Mouse (Mus musculus): ENCODE data around the gene Mau2. TPM values are rescaled to one million over a fixed set of nuclear protein-coding genes. Genes with fewer than 3 reads are reported as not detected.

Mau2 gene
- total and polyA plus RNA-seq, 2 experiments: 18.0 to 40.5 TPM

GRCm38 (mm10) chr8:69978456-69978855, 64.1 kb downstream of the Mau2 start:
- peaks cover 3% of the 10 kb centered on the region; the same call in 1 of the 2 replicates for H3K4me1 ChIP-seq (ENCODE audit: control insufficient read depth, insufficient read depth, low read length)
- DNase-seq (ENCODE audit: extremely low read depth, low read depth, low spot score): no peak
- no peak overlapping the region for H3K4me3 ChIP-seq (ENCODE audit: insufficient read depth, low read depth, low read length)
- no peaks in the 10 kb centered on the region for H3K27me3 ChIP-seq (ENCODE audit: control insufficient read depth, insufficient read depth, low read length)
- H3K36me3 ChIP-seq (ENCODE audit: control insufficient read depth, insufficient read depth, low read length): no peaks in the 10 kb centered on the region
- 89% methylated on average over 4 of the region's 4 CpGs for WGBS
- H3K27ac ChIP-seq (replicated peaks; ENCODE audit: insufficient read depth, low read depth, low read length): no peak overlapping the region
- peaks cover 26% of the 10 kb centered on the region for H3K79me2 ChIP-seq (ENCODE audit: control insufficient read depth, insufficient read depth, low read length)
- H3K9ac ChIP-seq (ENCODE audit: low read depth, low read length): no peak overlapping the region
- TF ChIP-seq POLR2A (IDR thresholded peaks at IDR 0.05; ENCODE audit: extremely low read depth, insufficient read depth, low read length) (no peak), CTCF (IDR thresholded peaks at IDR 0.05; ENCODE audit: low read depth, low read length) (no peak)

GRCm38 (mm10) chr8:69974806-69975205, 67.7 kb downstream of the Mau2 start:
- TF ChIP-seq POLR2A (IDR thresholded peaks at IDR 0.05; ENCODE audit: extremely low read depth, insufficient read depth, low read length) (no peak), CTCF (IDR thresholded peaks at IDR 0.05; ENCODE audit: low read depth, low read length) (no peak)
- peak overlapping the region; percentile 97 for H3K4me3 ChIP-seq (ENCODE audit: insufficient read depth, low read depth, low read length)
- peaks cover 36% of the 10 kb centered on the region for H3K79me2 ChIP-seq (ENCODE audit: control insufficient read depth, insufficient read depth, low read length)
- H3K9ac ChIP-seq (ENCODE audit: low read depth, low read length): peak overlapping the region; percentile 94
- WGBS: 14% methylated on average over 5 of the region's 5 CpGs
- H3K27me3 ChIP-seq (ENCODE audit: control insufficient read depth, insufficient read depth, low read length): no peaks in the 10 kb centered on the region
- H3K36me3 ChIP-seq (ENCODE audit: control insufficient read depth, insufficient read depth, low read length): no peaks in the 10 kb centered on the region
- DNase-seq (ENCODE audit: extremely low read depth, low read depth, low spot score): peak; percentile 77
- peak overlapping the region; percentile 91 for H3K27ac ChIP-seq (replicated peaks; ENCODE audit: insufficient read depth, low read depth, low read length)
- peaks cover 22% of the 10 kb centered on the region for H3K4me1 ChIP-seq (ENCODE audit: control insufficient read depth, insufficient read depth, low read length)

DNA sequence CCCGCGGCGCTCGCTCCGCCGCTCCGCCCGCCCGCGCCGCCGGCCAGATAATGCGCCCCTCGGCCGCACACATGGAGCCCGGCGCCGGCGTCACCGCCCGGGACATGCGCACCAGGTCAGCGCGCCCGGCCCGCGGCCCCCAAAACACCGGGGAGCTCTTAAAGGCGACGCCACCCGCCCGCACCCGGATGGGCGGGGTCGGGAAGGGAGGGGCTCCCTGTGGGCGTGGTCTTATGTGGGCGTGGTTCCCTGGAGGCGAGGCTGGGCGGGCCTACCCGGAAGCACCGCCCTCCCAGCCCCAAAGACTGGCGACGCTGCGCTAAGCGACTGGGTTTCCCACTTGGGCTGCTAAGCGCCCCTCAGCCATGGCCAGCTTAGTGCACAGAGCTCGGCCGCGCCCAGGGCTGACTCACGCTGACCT, 68.3 kb downstream of the Mau2 start:
- DNase-seq (ENCODE audit: extremely low read depth, low read depth, low spot score): peak; percentile 77
- H3K4me1 ChIP-seq (ENCODE audit: control insufficient read depth, insufficient read depth, low read length): peaks cover 26% of the 10 kb centered on the region
- H3K79me2 ChIP-seq (ENCODE audit: control insufficient read depth, insufficient read depth, low read length): peaks cover 42% of the 10 kb centered on the region
- peak; percentile 50; the same call in 1 of the 2 replicates for TF ChIP-seq POLR2A (IDR thresholded peaks at IDR 0.05; ENCODE audit: extremely low read depth, insufficient read depth, low read length)
- no peak for TF ChIP-seq CTCF (IDR thresholded peaks at IDR 0.05; ENCODE audit: low read depth, low read length)
- 1% methylated on average over 49 of the region's 50 CpGs for WGBS
- no peaks in the 10 kb centered on the region for H3K36me3 ChIP-seq (ENCODE audit: control insufficient read depth, insufficient read depth, low read length)
- H3K4me3 ChIP-seq (ENCODE audit: insufficient read depth, low read depth, low read length): peak overlapping the region; percentile 97
- H3K9ac ChIP-seq (ENCODE audit: low read depth, low read length): peak overlapping the region; percentile 96
- H3K27me3 ChIP-seq (ENCODE audit: control insufficient read depth, insufficient read depth, low read length): no peaks in the 10 kb centered on the region
- peak overlapping the region; percentile 91 for H3K27ac ChIP-seq (replicated peaks; ENCODE audit: insufficient read depth, low read depth, low read length)

DNA sequence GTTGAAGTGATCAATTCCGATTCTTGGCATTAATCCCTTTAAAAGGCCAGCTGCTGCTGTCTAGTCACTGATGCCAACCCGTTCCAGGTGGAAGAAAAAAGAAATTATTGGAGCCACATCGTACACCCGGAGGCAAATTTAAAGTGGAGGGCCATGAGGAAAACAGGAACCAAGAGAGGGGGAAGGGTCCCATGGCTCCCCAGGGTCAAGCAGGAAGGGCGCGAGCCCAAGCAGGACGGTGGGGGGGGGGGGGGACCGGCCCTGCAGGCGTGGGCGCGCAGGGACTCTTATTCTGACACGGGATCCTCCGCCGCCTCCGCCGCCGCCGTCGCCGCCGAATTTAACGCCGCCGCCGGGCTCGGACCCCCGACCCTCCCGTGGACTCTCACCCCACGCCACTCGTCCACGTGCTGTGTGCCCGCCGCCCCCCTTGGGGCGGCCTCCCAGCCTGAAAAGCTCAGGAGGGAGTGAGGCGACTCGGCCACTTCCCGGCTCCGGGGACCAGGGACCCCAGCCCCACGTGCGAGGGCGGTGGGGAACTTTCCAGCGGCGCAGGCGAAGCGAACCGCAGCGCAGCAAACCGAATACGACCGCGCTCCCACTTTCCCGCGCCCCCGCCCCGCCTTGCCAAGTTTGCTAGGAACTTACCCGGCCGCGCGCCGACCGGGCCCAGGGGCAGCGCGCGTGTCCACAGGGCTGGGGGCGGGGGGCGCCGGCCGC, 68.9 kb downstream of the Mau2 start:
- Histone ChIP-seq H3K9ac (ENCODE audit: low read depth, low read length) (peak overlapping the region; percentile 96), H3K79me2 (ENCODE audit: control insufficient read depth, insufficient read depth, low read length) (peaks cover 44% of the 10 kb centered on the region), H3K36me3 (ENCODE audit: control insufficient read depth, insufficient read depth, low read length) (no peaks in the 10 kb centered on the region), H3K4me3 (ENCODE audit: insufficient read depth, low read depth, low read length) (peak overlapping the region; percentile 97), H3K27ac (replicated peaks; ENCODE audit: insufficient read depth, low read depth, low read length) (peak overlapping the region; percentile 78), H3K27me3 (ENCODE audit: control insufficient read depth, insufficient read depth, low read length) (no peaks in the 10 kb centered on the region), H3K4me1 (ENCODE audit: control insufficient read depth, insufficient read depth, low read length) (peaks cover 29% of the 10 kb centered on the region)
- under 1% methylated on average over 46 of the region's 68 CpGs for WGBS
- no peak for TF ChIP-seq CTCF (IDR thresholded peaks at IDR 0.05; ENCODE audit: low read depth, low read length)
- TF ChIP-seq POLR2A (IDR thresholded peaks at IDR 0.05; ENCODE audit: extremely low read depth, insufficient read depth, low read length): no peak
- DNase-seq (ENCODE audit: extremely low read depth, low read depth, low spot score): peak; percentile 86

GRCm38 (mm10) chr8:69973063-69973441, 69.5 kb downstream of the Mau2 start:
- H3K4me1 ChIP-seq (ENCODE audit: control insufficient read depth, insufficient read depth, low read length): peaks cover 33% of the 10 kb centered on the region
- WGBS: 10% methylated on average over 7 of the region's 7 CpGs
- H3K36me3 ChIP-seq (ENCODE audit: control insufficient read depth, insufficient read depth, low read length): no peaks in the 10 kb centered on the region

DNA sequence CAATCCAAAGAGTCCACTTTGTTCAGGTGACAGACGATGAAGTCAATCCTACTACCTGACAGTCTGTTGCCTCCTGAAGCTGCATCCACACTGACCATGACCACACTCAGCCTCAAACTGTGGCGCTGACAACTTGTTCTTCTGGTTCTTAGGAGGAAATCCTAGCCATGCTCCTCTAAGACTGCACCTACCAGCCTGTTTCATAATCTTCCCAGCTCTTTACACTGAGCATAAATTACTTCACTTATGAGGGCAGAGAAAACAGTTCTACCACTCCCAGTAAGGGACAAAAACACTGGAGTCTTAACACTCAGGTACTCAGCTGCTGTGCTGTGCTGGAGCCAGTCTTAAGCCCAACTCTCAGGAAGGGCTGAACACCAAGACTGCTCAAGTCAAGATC, 71.7 kb downstream of the Mau2 start:
- Histone ChIP-seq H3K4me1 (ENCODE audit: control insufficient read depth, insufficient read depth, low read length) (peaks cover 43% of the 10 kb centered on the region), H3K27ac (replicated peaks; ENCODE audit: insufficient read depth, low read depth, low read length) (no peak overlapping the region)

More at GRCm38 (mm10) chr8:69973063-69973441, 69.5 kb downstream of the Mau2 start:
- TF ChIP-seq CTCF (IDR thresholded peaks at IDR 0.05; ENCODE audit: low read depth, low read length): no peak
- TF ChIP-seq POLR2A (IDR thresholded peaks at IDR 0.05; ENCODE audit: extremely low read depth, insufficient read depth, low read length): no peak
- Histone ChIP-seq H3K79me2 (ENCODE audit: control insufficient read depth, insufficient read depth, low read length) (peaks cover 46% of the 10 kb centered on the region), H3K27me3 (ENCODE audit: control insufficient read depth, insufficient read depth, low read length) (no peaks in the 10 kb centered on the region), H3K27ac (replicated peaks; ENCODE audit: insufficient read depth, low read depth, low read length) (no peak overlapping the region), H3K4me3 (ENCODE audit: insufficient read depth, low read depth, low read length) (peak overlapping the region; percentile 97), H3K9ac (ENCODE audit: low read depth, low read length) (peak overlapping the region; percentile 66)
- DNase-seq (ENCODE audit: extremely low read depth, low read depth, low spot score): no peak

More for the DNA sequence above, 71.7 kb downstream of the Mau2 start:
- Histone ChIP-seq H3K27me3 (ENCODE audit: control insufficient read depth, insufficient read depth, low read length) (no peaks in the 10 kb centered on the region), H3K79me2 (ENCODE audit: control insufficient read depth, insufficient read depth, low read length) (peaks cover 64% of the 10 kb centered on the region), H3K36me3 (ENCODE audit: control insufficient read depth, insufficient read depth, low read length) (no peaks in the 10 kb centered on the region), H3K9ac (ENCODE audit: low read depth, low read length) (no peak overlapping the region), H3K4me3 (ENCODE audit: insufficient read depth, low read depth, low read length) (no peak overlapping the region)
- WGBS: 76% methylated on average over 2 of the region's 2 CpGs
- TF ChIP-seq CTCF (IDR thresholded peaks at IDR 0.05; ENCODE audit: low read depth, low read length) (no peak), POLR2A (IDR thresholded peaks at IDR 0.05; ENCODE audit: extremely low read depth, insufficient read depth, low read length) (no peak)
- no peak for DNase-seq (ENCODE audit: extremely low read depth, low read depth, low spot score)

Measured in liver, adult 2 months (tissue).